Mouse (Mus musculus): ENCODE results near the gene Arr3. TPM values are rescaled to one million over a fixed set of nuclear protein-coding genes. Genes with fewer than 3 reads are reported as not detected.

The Arr3 gene
- total and polyA plus RNA-seq, 3 experiments, result not detected

- no peak for TF ChIP-seq POLR2AphosphoS2 (IDR thresholded peaks at IDR 0.05; ENCODE audit: low read depth, low read length)
- TF ChIP-seq RCOR1 (conservative IDR thresholded peaks at IDR 0.05; ENCODE audit: low read depth, low read length), result no peak
- no peak for TF ChIP-seq ZC3H11A (IDR thresholded peaks at IDR 0.05; ENCODE audit: low read depth, low read length)
- TF ChIP-seq USF1 (IDR thresholded peaks at IDR 0.05; ENCODE audit: low read depth, low read length), result no peak
- no peak for TF ChIP-seq BHLHE40 (IDR thresholded peaks at IDR 0.05; ENCODE audit: low read depth, low read length)
- TF ChIP-seq NRF1 (IDR thresholded peaks at IDR 0.05; ENCODE audit: low read depth, low read length), result no peak
- no peak for TF ChIP-seq CHD2 (IDR thresholded peaks at IDR 0.05; ENCODE audit: low read length)
- TF ChIP-seq USF2 (conservative IDR thresholded peaks at IDR 0.05; ENCODE audit: low read depth, low read length), result no peak
- no peak for TF ChIP-seq MAX (IDR thresholded peaks at IDR 0.05; ENCODE audit: low read length)
- TF ChIP-seq ZMIZ1 (IDR thresholded peaks at IDR 0.05; ENCODE audit: low read depth, low read length), result no peak
- no peak for DNase-seq (ENCODE audit: extremely low read depth)
- no peaks in the 10 kb centered on the region for H3K9me3 ChIP-seq (replicated peaks; ENCODE audit: low read length)
Measured at GRCm38 (mm10) chrX:100625146-100625545, 19.8 kb downstream of the Arr3 start.

DNA sequence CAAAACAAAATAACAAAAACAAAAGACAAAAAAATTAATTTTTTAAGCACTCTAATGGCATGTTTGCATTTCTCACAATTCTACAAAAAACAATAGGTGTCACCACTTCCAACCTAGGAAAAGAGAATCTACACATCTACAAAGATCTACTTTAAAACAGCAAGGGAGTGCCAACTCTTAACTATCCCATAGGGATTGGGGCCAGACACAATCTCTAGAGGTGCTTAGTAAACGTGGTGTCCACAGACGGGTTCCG lies 20.2 kb downstream of the Arr3 start, which contains the start of gene Kif4:
Gene Kif4 (plus strand): TSS at position 192 of the 256 bp plus-strand sequence.
- in situ Hi-C loops (cut with MboI; ENCODE audit: low pct_ligation_motif_present, low pct_unique_long_range_greater_than_20kb, low sequenced_read_pairs), result no loop called here
- TF ChIP-seq MXI1 (IDR thresholded peaks at IDR 0.05; ENCODE audit: low read depth, low read length), result no peak
- no peak for TF ChIP-seq HCFC1 (IDR thresholded peaks at IDR 0.05; ENCODE audit: low read depth, low read length)
- no peak for TF ChIP-seq CTCF (conservative IDR thresholded peaks at IDR 0.05 in 1 of 2, IDR thresholded peaks at IDR 0.05 in 1 of 2; ENCODE audit: low read depth in 2 of 2, low read length in 2 of 2)
- TF ChIP-seq MEF2A (IDR thresholded peaks at IDR 0.05; ENCODE audit: borderline replicate concordance, low read depth, low read length), result no peak
- no peak for TF ChIP-seq GABPA (IDR thresholded peaks at IDR 0.05; ENCODE audit: insufficient replicate concordance, low read depth, low read length)
- TF ChIP-seq MYC (IDR thresholded peaks at IDR 0.05; ENCODE audit: low read depth, low read length), result no peak
- TF ChIP-seq TCF12 (IDR thresholded peaks at IDR 0.05; ENCODE audit: low read depth, low read length), result no peak
- no peak for TF ChIP-seq MAX (IDR thresholded peaks at IDR 0.05; ENCODE audit: low read length)
- TF ChIP-seq PAX5 (IDR thresholded peaks at IDR 0.05; ENCODE audit: low read length), result no peak
- TF ChIP-seq TBP (conservative IDR thresholded peaks at IDR 0.05; ENCODE audit: low read depth, low read length), result no peak
- TF ChIP-seq ZKSCAN1 (IDR thresholded peaks at IDR 0.05; ENCODE audit: borderline replicate concordance, low read depth, low read length), result no peak
- TF ChIP-seq SIN3A (IDR thresholded peaks at IDR 0.05; ENCODE audit: low read length), result no peak
- TF ChIP-seq KAT2A (IDR thresholded peaks at IDR 0.05; ENCODE audit: insufficient replicate concordance, low read length), result no peak
- no peak for TF ChIP-seq ELF1 (IDR thresholded peaks at IDR 0.05; ENCODE audit: low read depth, low read length)
- TF ChIP-seq CHD1 (IDR thresholded peaks at IDR 0.05; ENCODE audit: low read depth, low read length), result no peak
- peak within 1 kb of the TSS; percentile 80 to 85 (median 81) for H3K4me3 ChIP-seq (replicated peaks in 1 of 3; ENCODE audit: low read depth in 2 of 3, low read length in 2 of 3, poor library complexity in 1 of 3)
- H3K4me2 ChIP-seq (ENCODE audit: insufficient read depth, low read depth, poor library complexity, severe bottlenecking), result peak within 1 kb of the TSS; percentile 99
- peaks cover 12 to 43% of the 10 kb centered on the region in 2 experiments for H3K36me3 ChIP-seq (replicated peaks in 1 of 2; ENCODE audit: control insufficient read depth in 1 of 2, insufficient read depth in 1 of 2, low read length in 1 of 2)
- peaks cover 0 to 12% of the 10 kb centered on the region in 2 experiments; a peak in 2 of 4 replicates for H3K4me1 ChIP-seq (ENCODE audit: control insufficient read depth in 1 of 2, insufficient read depth in 2 of 2)
- no peaks in the 10 kb centered on the region for H3K9me3 ChIP-seq (replicated peaks; ENCODE audit: low read length)
- H3K27me3 ChIP-seq (replicated peaks), result no peaks in the 10 kb centered on the region
- DNase-seq (ENCODE audit: extremely low read depth), result no peak
- peaks cover 23% of the 10 kb centered on the region for H3K79me2 ChIP-seq (replicated peaks; ENCODE audit: control insufficient read depth, extremely low read depth, insufficient read depth, poor library complexity, severe bottlenecking)
- peak within 1 kb of the TSS; percentile 98 for H3K9ac ChIP-seq (ENCODE audit: insufficient read depth, low read depth)
- peak within 1 kb of the TSS; percentile 63 for H3K27ac ChIP-seq (ENCODE audit: insufficient read depth, low read depth)
- dilution Hi-C loops (cut with MboI; ENCODE audit: extremely low pct_ligation_motif_present, extremely low pct_unique_long_range_greater_than_20kb, low sequenced_read_pairs), result no loop called here

More at GRCm38 (mm10) chrX:100625146-100625545, 19.8 kb downstream of the Arr3 start:
- in situ Hi-C loops (cut with MboI; ENCODE audit: low pct_ligation_motif_present, low pct_unique_long_range_greater_than_20kb, low sequenced_read_pairs) (no loop called here), dilution Hi-C loops (cut with MboI; ENCODE audit: extremely low pct_ligation_motif_present, extremely low pct_unique_long_range_greater_than_20kb, low sequenced_read_pairs) (no loop called here)
- Histone ChIP-seq H3K4me3 (replicated peaks in 1 of 3; ENCODE audit: low read depth in 2 of 3, low read length in 2 of 3, poor library complexity in 1 of 3) (peak overlapping the region; percentile 52 to 85 (median 81)), H3K27ac (ENCODE audit: insufficient read depth, low read depth) (no peak overlapping the region), H3K36me3 (replicated peaks in 1 of 2; ENCODE audit: control insufficient read depth in 1 of 2, insufficient read depth in 1 of 2, low read length in 1 of 2) (peaks cover 12 to 43% of the 10 kb centered on the region in 2 experiments), H3K9ac (ENCODE audit: insufficient read depth, low read depth) (peak overlapping the region; percentile 98), H3K4me2 (ENCODE audit: insufficient read depth, low read depth, poor library complexity, severe bottlenecking) (peak overlapping the region; percentile 99), H3K27me3 (replicated peaks) (no peaks in the 10 kb centered on the region), H3K79me2 (replicated peaks; ENCODE audit: control insufficient read depth, extremely low read depth, insufficient read depth, poor library complexity, severe bottlenecking) (peaks cover 23% of the 10 kb centered on the region), H3K4me1 (ENCODE audit: control insufficient read depth in 1 of 2, insufficient read depth in 2 of 2) (peaks cover 0 to 12% of the 10 kb centered on the region in 2 experiments; a peak in 2 of 4 replicates)

Data from CH12.LX (cell line).